Comparison of ENCODE assay signal across 10 mouse cellular contexts in genomic region chr3:86539555-86540168, GRCm38 (mm10). TPM values are rescaled to one million over a fixed set of nuclear protein-coding genes. Genes with fewer than 3 reads are reported as not detected.
A peak's percentile ranks its signal among the peaks of the same experiment; 100 is the strongest.
DNase-seq lines count a peak whose midpoint lies in the region; ATAC-seq lines count a peak whose summit lies in the region.
"Had no signal": no experiment of that assay in that cellular context is flagged by ENCODE, and none has a peak within 500 bp of the region (broad histone marks: within the 10 kb centered on the region; RNA-seq: fewer than 3 reads in every experiment).

No protein-coding gene starts in this region.

- peak overlapping the region; percentile 20 for H3K4me3 ChIP-seq in intestine, embryonic 14.5 days (ENCODE audit: low read depth, low read length)
- peak overlapping the region; percentile 85 for H3K4me3 ChIP-seq in midbrain, embryonic 10.5 days

- peak overlapping the region; percentile 11; the same call in 1 of the 2 replicates for H3K9ac ChIP-seq in intestine, embryonic 14.5 days (ENCODE audit: low read length)

- H3K4me2 ChIP-seq in intestine, embryonic 14.5 days (ENCODE audit: low read length): peak overlapping the region; percentile 42

- no peaks in the 10 kb centered on the region for H3K36me3 ChIP-seq in intestine, embryonic 14.5 days (ENCODE audit: control insufficient read depth, insufficient read depth, low read length)
- no peaks in the 10 kb centered on the region for H3K36me3 ChIP-seq in midbrain, embryonic 10.5 days

- no peaks in the 10 kb centered on the region for H3K9me3 ChIP-seq in intestine, embryonic 14.5 days (ENCODE audit: control insufficient read depth, low read length)
- H3K9me3 ChIP-seq in midbrain, embryonic 10.5 days (replicated peaks): no peaks in the 10 kb centered on the region

- H3K27me3 ChIP-seq in intestine, embryonic 14.5 days (replicated peaks; ENCODE audit: control insufficient read depth, insufficient read depth, low read length): no peaks in the 10 kb centered on the region
- peaks cover 64% of the 10 kb centered on the region for H3K27me3 ChIP-seq in midbrain, embryonic 10.5 days (ENCODE audit: low read depth, poor library complexity, severe bottlenecking)

- 29% methylated on average over 11 of the region's 11 CpGs for WGBS in intestine, embryonic 14.5 days
- 10% methylated on average over 11 of the region's 11 CpGs for WGBS in midbrain, embryonic 10.5 days

- H3K4me1 ChIP-seq in intestine, embryonic 14.5 days (replicated peaks; ENCODE audit: control insufficient read depth, insufficient read depth, low read length): peaks cover 12% of the 10 kb centered on the region; the same call in 1 of the 2 replicates
- peaks cover 49% of the 10 kb centered on the region for H3K4me1 ChIP-seq in midbrain, embryonic 10.5 days

- ATAC-seq in intestine, embryonic 14.5 days (replicated peaks; ENCODE audit: low FRiP score, low TSS enrichment, low read depth): peak; percentile 20; the same call in 1 of the 2 replicates
- ATAC-seq in CD4-positive, CD25-positive, alpha-beta regulatory T cell, adult 4 months: no peak

- peak; percentile 15 for DNase-seq in R1 (ENCODE audit: low read depth, low spot score)
- peak; percentile 76 for DNase-seq in embryo, embryonic 10.5 days (ENCODE audit: low spot score)
- peak; percentile 65 for DNase-seq in intestine, embryonic 14.5 days (ENCODE audit: low spot score)
- DNase-seq in midbrain, embryonic 10.5 days (ENCODE audit: low spot score): peak; percentile 53
- no peak for DNase-seq in right cerebral cortex, postnatal 14 days
- no peak for DNase-seq in adrenal gland, postnatal 14 days
- DNase-seq in ovary, postnatal 14 days (ENCODE audit: low spot score): no peak

- H3K27ac ChIP-seq in intestine, embryonic 14.5 days (ENCODE audit: low read depth): peak overlapping the region; percentile 54; the same call in 1 of the 2 replicates
- H3K27ac ChIP-seq in midbrain, embryonic 10.5 days (replicated peaks): peak overlapping the region; percentile 73

RNA-seq across cellular contexts. Expression of gene Mab21l2, which starts 8.8 kb away (rescaled TPM):
- 178 and 220 TPM in 2 replicates for polyA plus RNA-seq in intestine, embryonic 14.5 days (2014; fragmentation: Nextera tagmentation; extraction: Ambion mirVana)
- 82.0 and 99.0 TPM in 2 replicates for polyA plus RNA-seq in midbrain, embryonic 10.5 days (2016; fragmentation: Nextera tagmentation; extraction: Ambion mirVana)
- total RNA-seq in adrenal gland, postnatal 14 days (2021): 10.6 and 11.0 TPM in 2 replicates
- under 1 TPM; 0.32 to 0.44 TPM for polyA plus RNA-seq in CD4-positive, CD25-positive, alpha-beta regulatory T cell, adult 4 months (2017; shearing (Covaris generic))
- total RNA-seq: common myeloid progenitor, adult 5-6 weeks; layer of hippocampus, postnatal 10 days had no signal

Comparison
In these comparisons a context has a peak if more than half of its experiments do, and no peak if none do; other contexts are left out.
1. DNase-seq: peak in R1 (single experiment), embryo, embryonic 10.5 days (single experiment), intestine, embryonic 14.5 days (single experiment) and midbrain, embryonic 10.5 days (single experiment); none in right cerebral cortex, postnatal 14 days (single experiment), adrenal gland, postnatal 14 days (single experiment) and ovary, postnatal 14 days (single experiment).
2. RNA of gene Mab21l2, which starts 8.8 kb away (polyA plus RNA-seq): 178 to 220 TPM in intestine, embryonic 14.5 days and 82.0 to 99.0 TPM in midbrain, embryonic 10.5 days; 0.32 to 0.44 TPM in CD4-positive, CD25-positive, alpha-beta regulatory T cell, adult 4 months; every median in the first group is over 10 times any median in the second.